Mouse (Mus musculus) midbrain, postnatal 0 days (tissue): ENCODE data around the gene Erich3. TPM values are rescaled to one million over a fixed set of nuclear protein-coding genes. Genes with fewer than 3 reads are reported as not detected.

ENCODE experiments used
- ATAC-seq: fragments of 200-750 bp; cut with Nextera tagmentation; 2 replicates; pipeline ENCODE4 v1.8.0; 2017; ENCODE audit warnings: moderate number of reproducible peaks, mild to moderate bottlenecking, moderate TSS enrichment, moderate library complexity; ENCODE audit not compliant: low FRiP score
- DNase-seq: peaks from one replicate; pipeline ENCODE4 v3.0.0-alpha.2; 2015; ENCODE audit warnings: low spot score
- H3K27ac ChIP-seq: fragments of 300-500 bp; sonication (generic); 2 replicates; pipeline ENCODE4 v1.5.1; 2014; ENCODE audit warnings: low read depth, mild to moderate bottlenecking, low read length, mixed read lengths
- H3K27me3 ChIP-seq: fragments of 300-500 bp; sonication (generic); 2 replicates; pipeline ENCODE4 v1.6.1; 2014; ENCODE audit warnings: low read length, control low read depth, mixed read lengths; ENCODE audit not compliant: insufficient read depth
- H3K36me3 ChIP-seq: fragments of 300-500 bp; sonication (generic); 2 replicates; pipeline ENCODE4 v1.6.1; 2014; ENCODE audit warnings: low read length, control low read depth, mixed read lengths; ENCODE audit not compliant: insufficient read depth
- H3K4me1 ChIP-seq: fragments of 300-500 bp; sonication (generic); 2 replicates; pipeline ENCODE4 v1.6.1; 2014; ENCODE audit warnings: mild to moderate bottlenecking, control low read depth, antibody characterized with exemption, low read length, mixed read lengths; ENCODE audit not compliant: insufficient read depth
- H3K4me2 ChIP-seq: fragments of 300-500 bp; sonication (generic); 2 replicates; pipeline ENCODE4 v1.6.1; 2014; ENCODE audit warnings: low read depth, mild to moderate bottlenecking, low read length, mixed read lengths; ENCODE audit not compliant: poor library complexity, severe bottlenecking
- H3K4me3 ChIP-seq: fragments of 300-500 bp; sonication (generic); 2 replicates; pipeline ENCODE4 v1.5.1; 2014; ENCODE audit warnings: low read depth, mild to moderate bottlenecking, low read length, moderate library complexity
- H3K9ac ChIP-seq: fragments of 300-500 bp; sonication (generic); replicated peaks from 2 replicates; pipeline ENCODE4 v1.6.1; 2014; ENCODE audit warnings: mild to moderate bottlenecking, low read length, moderate library complexity, mixed read lengths; ENCODE audit not compliant: poor library complexity, severe bottlenecking
- H3K9me3 ChIP-seq: fragments of 300-500 bp; sonication (generic); 2 replicates; pipeline ENCODE4 v1.6.1; 2016; ENCODE audit warnings: low read length, control low read depth
- CTCF ChIP-seq: IDR thresholded peaks from 2 replicates; pipeline ENCODE4 v1.5.1; 2016; ENCODE audit warnings: antibody characterized with exemption, mild to moderate bottlenecking
- WGBS: fragments of 180-500 bp; shearing (Covaris S2); extraction: QIAGEN DNeasy Blood & Tissue Kit; methylation state at CpG from one replicate; pipeline ENCODE4 v1.1.7; 2014; 5-methylcytosine and 5-hydroxymethylcytosine counted together
- polyA plus RNA-seq: library from polyadenylated mRNA; unstranded; fragments of >200 nt; fragmentation: Nextera tagmentation; extraction: Ambion mirVana; gene quantifications from 2 replicates; pipeline ENCODE4 v1.2.1, GENCODE M21; 2015
- total RNA-seq: library from RNA; depleted of rRNA; stranded (reverse); fragments of >200 nt; gene quantifications from 2 replicates; pipeline ENCODE4 v1.2.3, GENCODE M21; 2014

The Erich3 gene
- total and polyA plus RNA-seq, 2 experiments from 2014 or later: 3.8 to 4.7 TPM

- DNase-seq (peak; percentile 79), ATAC-seq (peak; percentile 82)
- WGBS: 45% methylated on average over 24 of the region's 24 CpGs
- TF ChIP-seq CTCF: peak; percentile 99
- Histone ChIP-seq H3K9ac (0 out of 2 replicates have a peak overlapping the region, but pooled peaks have one; percentile 33), H3K9me3 (no peaks in the 10 kb centered on the region), H3K27ac (0 out of 2 replicates have a peak overlapping the region, but pooled peaks have one; percentile 32), H3K27me3 (no peaks in the 10 kb centered on the region), H3K4me3 (no peak overlapping the region), H3K36me3 (no peaks in the 10 kb centered on the region), H3K4me2 (no peak overlapping the region), H3K4me1 (peaks cover 3% of the 10 kb centered on the region; the same call in 1 of the 2 replicates)
Measured at GRCm38 (mm10) chr3:154652581-154653420, 10.9 kb upstream of the Erich3 start.

GRCm38 (mm10) chr3:154653454-154653853 is 10.2 kb upstream of the Erich3 start:
- H3K4me2 ChIP-seq: no peak overlapping the region
- no peaks in the 10 kb centered on the region for H3K36me3 ChIP-seq
- WGBS: 41% methylated on average over 5 of the region's 5 CpGs
- H3K27ac ChIP-seq: 0 out of 2 replicates have a peak overlapping the region, but pooled peaks have one; percentile 32
- H3K4me3 ChIP-seq: no peak overlapping the region
- DNase-seq: no peak
- no peak for TF ChIP-seq CTCF
- H3K9ac ChIP-seq: 0 out of 2 replicates have a peak overlapping the region, but pooled peaks have one; percentile 33
- peak; percentile 24; the same call in 1 of the 2 replicates for ATAC-seq
- H3K9me3 ChIP-seq: no peaks in the 10 kb centered on the region
- peaks cover 3% of the 10 kb centered on the region; the same call in 1 of the 2 replicates for H3K4me1 ChIP-seq
- no peaks in the 10 kb centered on the region for H3K27me3 ChIP-seq

DNA sequence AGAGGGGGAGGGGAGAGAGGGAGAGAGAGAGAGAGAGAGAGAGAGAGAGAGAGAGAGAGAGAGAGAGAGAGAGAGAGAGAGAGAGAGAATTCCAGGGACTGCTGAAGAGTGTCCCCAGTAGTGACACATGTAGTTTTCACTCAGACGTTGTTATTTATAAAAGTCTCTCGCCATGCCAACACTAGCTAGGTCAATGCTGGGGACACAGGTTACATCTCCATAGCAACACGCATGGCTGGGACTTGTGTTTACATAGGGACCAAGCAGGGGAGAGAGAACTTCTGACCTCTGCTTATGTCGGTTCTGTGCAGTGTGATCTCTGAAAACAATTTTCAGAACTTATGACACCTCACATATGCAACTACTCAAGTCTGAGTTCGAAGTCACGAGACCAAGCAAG is 9.4 kb upstream of the Erich3 start:
- Histone ChIP-seq H3K9me3 (no peaks in the 10 kb centered on the region), H3K36me3 (no peaks in the 10 kb centered on the region), H3K4me3 (no peak overlapping the region), H3K4me2 (no peak overlapping the region), H3K9ac (no peak overlapping the region), H3K27me3 (no peaks in the 10 kb centered on the region), H3K27ac (no peak overlapping the region), H3K4me1 (peaks cover 3% of the 10 kb centered on the region; the same call in 1 of the 2 replicates)
- no peak for DNase-seq
- WGBS: 70% methylated on average over 6 of the region's 6 CpGs
- no peak for ATAC-seq
- TF ChIP-seq CTCF: no peak

- no peaks in the 10 kb centered on the region for H3K27me3 ChIP-seq
- no peak overlapping the region for H3K9ac ChIP-seq
- H3K27ac ChIP-seq: no peak overlapping the region
- peaks cover 3% of the 10 kb centered on the region; the same call in 1 of the 2 replicates for H3K4me1 ChIP-seq
- H3K4me2 ChIP-seq: no peak overlapping the region
- DNase-seq (no peak), ATAC-seq (no peak)
- H3K4me3 ChIP-seq: no peak overlapping the region
- H3K9me3 ChIP-seq: no peaks in the 10 kb centered on the region
- no peak for TF ChIP-seq CTCF
- H3K36me3 ChIP-seq: no peaks in the 10 kb centered on the region
- WGBS: 87% methylated on average over 12 of the region's 12 CpGs
Measured at GRCm38 (mm10) chr3:154654901-154655300, 8.8 kb upstream of the Erich3 start.

- 78% methylated on average over 5 of the region's 5 CpGs for WGBS
Measured at GRCm38 (mm10) chr3:154655711-154656110, 7.9 kb upstream of the Erich3 start.

More at GRCm38 (mm10) chr3:154655711-154656110, 7.9 kb upstream of the Erich3 start:
- no peaks in the 10 kb centered on the region for H3K27me3 ChIP-seq
- H3K36me3 ChIP-seq: no peaks in the 10 kb centered on the region
- no peak overlapping the region for H3K27ac ChIP-seq
- H3K9me3 ChIP-seq: no peaks in the 10 kb centered on the region
- no peak overlapping the region for H3K4me3 ChIP-seq
- no peak overlapping the region for H3K9ac ChIP-seq
- DNase-seq (no peak), ATAC-seq (no peak)
- H3K4me2 ChIP-seq: no peak overlapping the region
- H3K4me1 ChIP-seq: peaks cover 3% of the 10 kb centered on the region; the same call in 1 of the 2 replicates
- no peak for TF ChIP-seq CTCF
